Mouse (Mus musculus) CH12.LX (cell line): Measurements from ENCODE around the gene Teddm1b. TPM values are rescaled to one million over a fixed set of nuclear protein-coding genes. Genes with fewer than 3 reads are reported as not detected.

Experiments
- DNase-seq: peaks from one replicate; pipeline ENCODE4 v3.0.0-alpha.2; 2013; ENCODE audit errors: extremely low read depth
- H3K27ac ChIP-seq: 2 replicates; pipeline ENCODE4 v1.5.1; 2012; ENCODE audit warnings: low read depth, mild to moderate bottlenecking, control low read depth, moderate library complexity; ENCODE audit not compliant: insufficient read depth
- H3K27me3 ChIP-seq: replicated peaks from 2 replicates; pipeline ENCODE3; 2012; ENCODE audit warnings: inconsistent platforms
- H3K36me3 ChIP-seq, 2 experiments: replicated peaks in 1 of 2; 2 replicates each; pipeline versions ENCODE3 to v1.6.1; 2012; ENCODE audit warnings: inconsistent platforms in 1 of 2, low read length in 1 of 2, mild to moderate bottlenecking in 1 of 2, mixed read lengths in 1 of 2, moderate library complexity in 1 of 2; ENCODE audit not compliant: control insufficient read depth in 1 of 2, insufficient read depth in 1 of 2
- H3K4me1 ChIP-seq, 2 experiments: 2 replicates each; pipeline ENCODE4 v1.6.1; 2012; ENCODE audit warnings: inconsistent platforms in 1 of 2, moderate library complexity in 1 of 2; ENCODE audit not compliant: insufficient read depth in 2 of 2, control insufficient read depth in 1 of 2
- H3K4me2 ChIP-seq: 2 replicates; pipeline ENCODE4 v1.6.1; 2012; ENCODE audit warnings: low read depth, mild to moderate bottlenecking, control low read depth; ENCODE audit not compliant: poor library complexity, insufficient read depth, severe bottlenecking
- H3K4me3 ChIP-seq, 3 experiments: fragments of 150-350 bp in 1 of 3; sonication (generic) in 1 of 3; replicated peaks in 1 of 3; 2 replicates each; pipeline versions ENCODE3 to v1.5.1; 2011 to 2012; ENCODE audit warnings: low read depth in 2 of 3, low read length in 2 of 3, mild to moderate bottlenecking in 2 of 3, moderate library complexity in 2 of 3, control low read depth in 1 of 3, improper control_type of control experiment in 1 of 3, inconsistent platforms in 1 of 3, mixed read lengths in 1 of 3; ENCODE audit not compliant: poor library complexity in 1 of 3
- H3K79me2 ChIP-seq: replicated peaks from 2 replicates; pipeline ENCODE4 v1.6.1; 2012; ENCODE audit warnings: mild to moderate bottlenecking, moderate library complexity; ENCODE audit not compliant: control insufficient read depth, poor library complexity, insufficient read depth, severe bottlenecking; ENCODE audit errors: extremely low read depth
- H3K9ac ChIP-seq: 2 replicates; pipeline ENCODE4 v1.6.1; 2012; ENCODE audit warnings: low read depth, mild to moderate bottlenecking, control low read depth, moderate library complexity; ENCODE audit not compliant: insufficient read depth
- H3K9me3 ChIP-seq: replicated peaks from 2 replicates; pipeline ENCODE3; 2012; ENCODE audit warnings: low read length, inconsistent platforms, mixed read lengths
- CHD1 ChIP-seq: IDR thresholded peaks from 2 replicates; pipeline ENCODE4 v1.6.1; 2012; ENCODE audit warnings: low read depth, low read length, improper control_type of control experiment, inconsistent platforms
- CHD2 ChIP-seq: IDR thresholded peaks from 2 replicates; pipeline ENCODE4 v1.6.1; 2011; ENCODE audit warnings: low read length, improper control_type of control experiment
- CTCF ChIP-seq, 2 experiments: IDR thresholded peaks in 1 of 2; conservative IDR thresholded peaks in 1 of 2; 2 replicates each; pipeline ENCODE4 v1.5.1; 2011 to 2012; ENCODE audit warnings: low read depth in 2 of 2, low read length in 2 of 2, improper control_type of control experiment in 1 of 2, inconsistent platforms in 1 of 2, mild to moderate bottlenecking in 1 of 2, moderate library complexity in 1 of 2
- ELF1 ChIP-seq: IDR thresholded peaks from 2 replicates; pipeline ENCODE4 v1.6.1; 2014; ENCODE audit warnings: low read depth, mild to moderate bottlenecking, inconsistent platforms, low read length, improper control_type of control experiment
- ETS1 ChIP-seq: conservative IDR thresholded peaks from 2 replicates; pipeline ENCODE4 v1.6.1; 2012; ENCODE audit warnings: low read depth, mild to moderate bottlenecking, inconsistent platforms, low read length, improper control_type of control experiment, moderate library complexity
- GABPA ChIP-seq: IDR thresholded peaks from 2 replicates; pipeline ENCODE4 v1.6.1; 2012; ENCODE audit warnings: low read depth, low read length, improper control_type of control experiment, inconsistent platforms; ENCODE audit not compliant: insufficient replicate concordance
- HCFC1 ChIP-seq: IDR thresholded peaks from 2 replicates; pipeline ENCODE4 v1.6.1; 2012; ENCODE audit warnings: low read depth, mild to moderate bottlenecking, inconsistent platforms, low read length, improper control_type of control experiment
- JUND ChIP-seq: conservative IDR thresholded peaks from 2 replicates; pipeline ENCODE4 v1.6.1; 2011; ENCODE audit warnings: low read depth, low read length, improper control_type of control experiment
- KAT2A ChIP-seq: IDR thresholded peaks from 2 replicates; pipeline ENCODE4 v1.6.1; 2012; ENCODE audit warnings: low read length, improper control_type of control experiment, inconsistent platforms; ENCODE audit not compliant: insufficient replicate concordance
- MAFK ChIP-seq: IDR thresholded peaks from 2 replicates; pipeline ENCODE4 v1.6.1; 2011; ENCODE audit warnings: low read length, improper control_type of control experiment; ENCODE audit not compliant: insufficient replicate concordance
- MEF2A ChIP-seq: IDR thresholded peaks from 2 replicates; pipeline ENCODE4 v1.6.1; 2014; ENCODE audit warnings: low read depth, mild to moderate bottlenecking, inconsistent platforms, low read length, improper control_type of control experiment, borderline replicate concordance
- MXI1 ChIP-seq: IDR thresholded peaks from 2 replicates; pipeline ENCODE4 v1.6.1; 2011; ENCODE audit warnings: mild to moderate bottlenecking, low read depth, low read length, improper control_type of control experiment
- NELFE ChIP-seq: IDR thresholded peaks from 2 replicates; pipeline ENCODE4 v1.6.1; 2011; ENCODE audit warnings: low read depth, low read length, improper control_type of control experiment
- NRF1 ChIP-seq: IDR thresholded peaks from 2 replicates; pipeline ENCODE4 v1.6.1; 2014; ENCODE audit warnings: low read depth, mild to moderate bottlenecking, inconsistent platforms, low read length, improper control_type of control experiment, moderate library complexity
- PAX5 ChIP-seq: IDR thresholded peaks from 2 replicates; pipeline ENCODE4 v1.6.1; 2012; ENCODE audit warnings: low read length, inconsistent platforms, mixed read lengths
- POLR2AphosphoS2 ChIP-seq: IDR thresholded peaks from 2 replicates; pipeline ENCODE4 v1.6.1; 2011; ENCODE audit warnings: low read depth, low read length, improper control_type of control experiment
- RCOR1 ChIP-seq: conservative IDR thresholded peaks from 2 replicates; pipeline ENCODE4 v1.6.1; 2012; ENCODE audit warnings: low read depth, mild to moderate bottlenecking, inconsistent platforms, low read length, improper control_type of control experiment
- SIN3A ChIP-seq: IDR thresholded peaks from 2 replicates; pipeline ENCODE4 v1.6.1; 2012; ENCODE audit warnings: low read length, improper control_type of control experiment, inconsistent platforms
- SMC3 ChIP-seq: IDR thresholded peaks from 2 replicates; pipeline ENCODE4 v1.6.1; 2011; ENCODE audit warnings: low read depth, low read length, improper control_type of control experiment
- TBP ChIP-seq: conservative IDR thresholded peaks from 2 replicates; pipeline ENCODE4 v1.6.1; 2011; ENCODE audit warnings: low read depth, low read length, improper control_type of control experiment
- TCF12 ChIP-seq: IDR thresholded peaks from 2 replicates; pipeline ENCODE4 v1.6.1; 2014; ENCODE audit warnings: low read depth, mild to moderate bottlenecking, inconsistent platforms, low read length, improper control_type of control experiment
- UBTF ChIP-seq: IDR thresholded peaks from 2 replicates; pipeline ENCODE4 v1.6.1; 2012; ENCODE audit warnings: low read depth, mild to moderate bottlenecking, inconsistent platforms, low read length, improper control_type of control experiment, moderate library complexity
- USF1 ChIP-seq: IDR thresholded peaks from 2 replicates; pipeline ENCODE4 v1.6.1; 2014; ENCODE audit warnings: low read depth, mild to moderate bottlenecking, inconsistent platforms, low read length, improper control_type of control experiment
- USF2 ChIP-seq: conservative IDR thresholded peaks from 2 replicates; pipeline ENCODE4 v1.6.1; 2011; ENCODE audit warnings: low read depth, low read length, improper control_type of control experiment
- ZKSCAN1 ChIP-seq: IDR thresholded peaks from 2 replicates; pipeline ENCODE4 v1.6.1; 2012; ENCODE audit warnings: low read depth, inconsistent platforms, low read length, improper control_type of control experiment, borderline replicate concordance
- ZMIZ1 ChIP-seq: IDR thresholded peaks from 2 replicates; pipeline ENCODE4 v1.6.1; 2012; ENCODE audit warnings: low read depth, mild to moderate bottlenecking, inconsistent platforms, low read length, improper control_type of control experiment
- ZNF384 ChIP-seq: IDR thresholded peaks from 2 replicates; pipeline ENCODE4 v1.6.1; 2012; ENCODE audit warnings: low read depth, low read length, improper control_type of control experiment, inconsistent platforms
- dilution Hi-C: fragments of 300-500 bp; cut with MboI; formaldehyde crosslinking; loops from 2 replicates; pipeline ENCODE4 v1.14.3; 2020; ENCODE audit warnings: low sequenced_read_pairs; ENCODE audit not compliant: extremely low pct_unique_long_range_greater_than_20kb, extremely low pct_ligation_motif_present
- in situ Hi-C: fragments of 300-500 bp; cut with MboI; formaldehyde crosslinking; loops from 3 replicates; pipeline ENCODE4 v1.14.3; 2019; ENCODE audit warnings: low sequenced_read_pairs, low pct_ligation_motif_present, low pct_unique_long_range_greater_than_20kb, mixed read lengths
- polyA plus RNA-seq: library from polyadenylated mRNA; unstranded; fragments of >175 nt; gene quantifications from 2 replicates; pipeline ENCODE4 v1.2.1, GENCODE M21; 2012; ENCODE audit warnings: low read depth; ENCODE audit not compliant: insufficient read length
- total RNA-seq, 2 experiments: library from RNA; depleted of rRNA; stranded (reverse); fragments of 300-350 nt in 1 of 2; fragments of >200 nt in 1 of 2; gene quantifications; 2 replicates each; pipeline ENCODE4 v1.2.3; 2012 to 2014

Gene Teddm1b
- total and polyA plus RNA-seq, 3 experiments: 0.10 TPM; not detected in 2

- Histone ChIP-seq H3K27ac (no peak overlapping the region), H3K9ac (no peak overlapping the region), H3K36me3 (peaks cover 20 to 43% of the 10 kb centered on the region in 2 experiments), H3K4me3 (no peak overlapping the region), H3K9me3 (no peaks in the 10 kb centered on the region), H3K4me2 (no peak overlapping the region), H3K79me2 (no peaks in the 10 kb centered on the region), H3K27me3 (no peaks in the 10 kb centered on the region), H3K4me1 (peaks cover 0 to 6% of the 10 kb centered on the region in 2 experiments; a peak in 2 of 4 replicates)
- in situ Hi-C loops (no loop called here), dilution Hi-C loops (no loop called here)
- DNase-seq: no peak
- no peak for TF ChIP-seq ZNF384
- no peak for TF ChIP-seq CTCF (conservative IDR thresholded peaks at IDR 0.05 in 1 of 2, IDR thresholded peaks at IDR 0.05 in 1 of 2; ENCODE audit: low read depth in 2 of 2, low read length in 2 of 2)
- TF ChIP-seq ZKSCAN1: no peak
- TF ChIP-seq TCF12: no peak
- no peak for TF ChIP-seq POLR2AphosphoS2
- no peak for TF ChIP-seq ZMIZ1
- no peak for TF ChIP-seq SIN3A
- TF ChIP-seq HCFC1: no peak
- no peak for TF ChIP-seq TBP
- TF ChIP-seq CHD1: no peak
- no peak for TF ChIP-seq KAT2A
- TF ChIP-seq GABPA: no peak
- TF ChIP-seq USF1: no peak
- TF ChIP-seq USF2: no peak
- no peak for TF ChIP-seq ELF1
- no peak for TF ChIP-seq MAFK
- TF ChIP-seq ETS1: no peak
- TF ChIP-seq UBTF: no peak
Measured at GRCm38 (mm10) chr1:153910423-153910822, 36.3 kb downstream of the Teddm1b start.

- dilution Hi-C loops (no loop called here), in situ Hi-C loops (no loop called here)
- Histone ChIP-seq H3K9me3 (no peaks in the 10 kb centered on the region), H3K4me2 (no peak overlapping the region), H3K27me3 (no peaks in the 10 kb centered on the region), H3K4me1 (peaks cover 0 to 6% of the 10 kb centered on the region in 2 experiments; a peak in 2 of 4 replicates), H3K79me2 (no peaks in the 10 kb centered on the region), H3K9ac (no peak overlapping the region), H3K27ac (no peak overlapping the region), H3K4me3 (no peak overlapping the region), H3K36me3 (peaks cover 15 to 35% of the 10 kb centered on the region in 2 experiments)
- no peak for DNase-seq
- TF ChIP-seq ELF1 (no peak), MXI1 (no peak), PAX5 (no peak), CHD2 (no peak), ZNF384 (no peak), ETS1 (no peak), ZMIZ1 (no peak), RCOR1 (no peak), SMC3 (no peak), POLR2AphosphoS2 (no peak), USF2 (no peak), JUND (no peak), NRF1 (no peak), NELFE (no peak), MEF2A (no peak)
Measured at GRCm38 (mm10) chr1:153911276-153911795, 37.2 kb downstream of the Teddm1b start.
